Mouse (Mus musculus): ENCODE measurements at regions not wholly inside any gene's neighbourhood (a gene's known extent, or its start where the extent isn't known, plus 50 kb on each side); places are given as distances from the start of the nearest gene placed in this dataset.

GRCm38 (mm10) chr7:70286836-70287355 lies 79.6 kb downstream of the Nr2f2 start:
- WGBS: 7% methylated on average over 14 of the region's 14 CpGs
- no peak for ATAC-seq
- H3K9ac ChIP-seq (ENCODE audit: low read depth, low read length): no peak overlapping the region
- no peak for TF ChIP-seq CTCF (IDR thresholded peaks at IDR 0.05; ENCODE audit: low read depth)
- H3K4me2 ChIP-seq (replicated peaks; ENCODE audit: low read depth): no peak overlapping the region
- H3K4me1 ChIP-seq (replicated peaks; ENCODE audit: control insufficient read depth, insufficient read depth, low read length): no peaks in the 10 kb centered on the region
- no peak overlapping the region for H3K27ac ChIP-seq (ENCODE audit: low read depth, low read length)
- H3K36me3 ChIP-seq (ENCODE audit: control insufficient read depth, insufficient read depth): no peaks in the 10 kb centered on the region
- no peak overlapping the region for H3K4me3 ChIP-seq (ENCODE audit: low read depth, low read length)
- no peaks in the 10 kb centered on the region for H3K9me3 ChIP-seq (ENCODE audit: control insufficient read depth)
- peaks cover 87% of the 10 kb centered on the region for H3K27me3 ChIP-seq (replicated peaks; ENCODE audit: control insufficient read depth, insufficient read depth, low read length)

GRCm38 (mm10) chr7:70285344-70285743 lies 81.2 kb downstream of the Nr2f2 start:
- TF ChIP-seq CTCF (IDR thresholded peaks at IDR 0.05; ENCODE audit: low read depth): no peak
- Histone ChIP-seq H3K4me3 (ENCODE audit: low read depth, low read length) (no peak overlapping the region), H3K9me3 (ENCODE audit: control insufficient read depth) (no peaks in the 10 kb centered on the region), H3K27me3 (replicated peaks; ENCODE audit: control insufficient read depth, insufficient read depth, low read length) (peaks cover 93% of the 10 kb centered on the region), H3K27ac (ENCODE audit: low read depth, low read length) (no peak overlapping the region), H3K4me2 (replicated peaks; ENCODE audit: low read depth) (no peak overlapping the region), H3K36me3 (ENCODE audit: control insufficient read depth, insufficient read depth) (no peaks in the 10 kb centered on the region), H3K4me1 (replicated peaks; ENCODE audit: control insufficient read depth, insufficient read depth, low read length) (no peaks in the 10 kb centered on the region), H3K9ac (ENCODE audit: low read depth, low read length) (no peak overlapping the region)
- WGBS: 11% methylated on average over 3 of the region's 3 CpGs
- ATAC-seq: no peak

DNA sequence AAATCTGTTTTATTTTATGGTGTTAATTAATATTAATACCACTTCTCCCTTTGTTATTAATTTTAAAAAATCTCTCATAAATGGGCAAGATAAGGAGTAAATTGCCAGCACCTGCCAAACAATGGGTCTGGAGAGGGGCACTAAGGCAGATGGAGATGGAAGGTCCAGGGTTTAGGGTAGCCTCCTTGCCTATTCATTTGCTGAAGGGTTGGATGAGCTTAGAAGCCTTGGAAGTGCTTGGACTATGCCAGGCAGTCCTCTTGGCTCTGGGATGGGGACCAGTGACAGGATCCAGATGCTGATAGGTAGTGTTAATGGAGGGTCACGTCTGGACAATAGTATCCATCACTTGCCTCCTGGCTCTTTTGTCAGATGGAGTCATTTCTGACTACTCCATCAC lies 82.7 kb downstream of the Nr2f2 start:
- no peak for TF ChIP-seq CTCF (IDR thresholded peaks at IDR 0.05; ENCODE audit: low read depth)
- Histone ChIP-seq H3K4me2 (replicated peaks; ENCODE audit: low read depth) (no peak overlapping the region), H3K27me3 (replicated peaks; ENCODE audit: control insufficient read depth, insufficient read depth, low read length) (peaks cover 93% of the 10 kb centered on the region), H3K4me1 (replicated peaks; ENCODE audit: control insufficient read depth, insufficient read depth, low read length) (no peaks in the 10 kb centered on the region), H3K9ac (ENCODE audit: low read depth, low read length) (no peak overlapping the region), H3K9me3 (ENCODE audit: control insufficient read depth) (no peaks in the 10 kb centered on the region), H3K4me3 (ENCODE audit: low read depth, low read length) (no peak overlapping the region), H3K36me3 (ENCODE audit: control insufficient read depth, insufficient read depth) (no peaks in the 10 kb centered on the region), H3K27ac (ENCODE audit: low read depth, low read length) (no peak overlapping the region)
- ATAC-seq: no peak
- 5% methylated on average over 1 of the region's 1 CpGs for WGBS

DNA sequence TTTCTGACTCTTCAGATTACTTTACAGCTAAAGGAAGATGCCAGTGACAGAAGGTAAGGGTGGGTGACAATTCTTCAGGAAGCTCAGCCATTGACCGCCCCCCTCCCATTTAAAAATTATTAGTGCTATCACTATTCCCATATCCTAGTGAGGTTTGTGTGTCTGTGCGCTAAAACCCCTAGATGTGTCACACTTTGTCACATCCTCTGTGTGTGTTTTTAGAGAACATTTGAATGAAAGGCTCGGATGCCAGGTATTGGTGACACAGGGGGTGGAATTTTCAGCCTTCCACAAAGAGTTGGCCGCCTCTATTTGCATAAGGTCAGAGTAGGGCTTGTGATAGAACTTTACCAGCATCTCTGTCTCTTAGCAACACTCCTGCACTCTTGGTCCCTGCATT lies 83.4 kb downstream of the Nr2f2 start:
- TF ChIP-seq CTCF (IDR thresholded peaks at IDR 0.05; ENCODE audit: low read depth): no peak
- Histone ChIP-seq H3K27ac (ENCODE audit: low read depth, low read length) (no peak overlapping the region), H3K36me3 (ENCODE audit: control insufficient read depth, insufficient read depth) (no peaks in the 10 kb centered on the region), H3K9ac (ENCODE audit: low read depth, low read length) (no peak overlapping the region), H3K4me2 (replicated peaks; ENCODE audit: low read depth) (no peak overlapping the region), H3K9me3 (ENCODE audit: control insufficient read depth) (no peaks in the 10 kb centered on the region), H3K4me3 (ENCODE audit: low read depth, low read length) (no peak overlapping the region), H3K4me1 (replicated peaks; ENCODE audit: control insufficient read depth, insufficient read depth, low read length) (no peaks in the 10 kb centered on the region), H3K27me3 (replicated peaks; ENCODE audit: control insufficient read depth, insufficient read depth, low read length) (peaks cover 92% of the 10 kb centered on the region)
- ATAC-seq: no peak
- WGBS: 11% methylated on average over 4 of the region's 4 CpGs

GRCm38 (mm10) chr7:70281891-70282515 lies 84.5 kb downstream of the Nr2f2 start:
- no peak overlapping the region for H3K27ac ChIP-seq (ENCODE audit: low read depth, low read length)
- no peaks in the 10 kb centered on the region for H3K36me3 ChIP-seq (ENCODE audit: control insufficient read depth, insufficient read depth)
- no peaks in the 10 kb centered on the region for H3K4me1 ChIP-seq (replicated peaks; ENCODE audit: control insufficient read depth, insufficient read depth, low read length)
- no peak overlapping the region for H3K4me3 ChIP-seq (ENCODE audit: low read depth, low read length)
- peaks cover 91% of the 10 kb centered on the region for H3K27me3 ChIP-seq (replicated peaks; ENCODE audit: control insufficient read depth, insufficient read depth, low read length)
- TF ChIP-seq CTCF (IDR thresholded peaks at IDR 0.05; ENCODE audit: low read depth): no peak
- 4% methylated on average over 11 of the region's 11 CpGs for WGBS
- no peaks in the 10 kb centered on the region for H3K9me3 ChIP-seq (ENCODE audit: control insufficient read depth)
- no peak overlapping the region for H3K4me2 ChIP-seq (replicated peaks; ENCODE audit: low read depth)
- ATAC-seq: no peak
- no peak overlapping the region for H3K9ac ChIP-seq (ENCODE audit: low read depth, low read length)

GRCm38 (mm10) chr7:70281381-70281750 lies 85.2 kb downstream of the Nr2f2 start:
- Histone ChIP-seq H3K4me3 (ENCODE audit: low read depth, low read length) (no peak overlapping the region), H3K9ac (ENCODE audit: low read depth, low read length) (no peak overlapping the region), H3K27me3 (replicated peaks; ENCODE audit: control insufficient read depth, insufficient read depth, low read length) (peaks cover 85% of the 10 kb centered on the region), H3K9me3 (ENCODE audit: control insufficient read depth) (no peaks in the 10 kb centered on the region), H3K36me3 (ENCODE audit: control insufficient read depth, insufficient read depth) (no peaks in the 10 kb centered on the region), H3K27ac (ENCODE audit: low read depth, low read length) (no peak overlapping the region), H3K4me2 (replicated peaks; ENCODE audit: low read depth) (0 out of 2 replicates have a peak overlapping the region, but pooled peaks have one; percentile 47), H3K4me1 (replicated peaks; ENCODE audit: control insufficient read depth, insufficient read depth, low read length) (no peaks in the 10 kb centered on the region)
- ATAC-seq: no peak
- WGBS: 3% methylated on average over 22 of the region's 22 CpGs
- TF ChIP-seq CTCF (IDR thresholded peaks at IDR 0.05; ENCODE audit: low read depth): no peak

Measured in intestine, postnatal 0 days (tissue).